Mouse (Mus musculus) embryonic fibroblast, embryonic 13.5 days (primary cell): Measurements from ENCODE around the gene Galntl6.

Experiments
- CTCF ChIP-seq: IDR thresholded peaks from 2 replicates; pipeline ENCODE4 v1.5.1; 2011; ENCODE audit warnings: mild to moderate bottlenecking, control low read depth, low read length, moderate library complexity, borderline replicate concordance; ENCODE audit not compliant: insufficient read depth
- POLR2A ChIP-seq: IDR thresholded peaks from 2 replicates; pipeline ENCODE4 v1.6.1; 2011; ENCODE audit warnings: low read depth, mild to moderate bottlenecking, control low read depth, low read length, moderate library complexity

DNA sequence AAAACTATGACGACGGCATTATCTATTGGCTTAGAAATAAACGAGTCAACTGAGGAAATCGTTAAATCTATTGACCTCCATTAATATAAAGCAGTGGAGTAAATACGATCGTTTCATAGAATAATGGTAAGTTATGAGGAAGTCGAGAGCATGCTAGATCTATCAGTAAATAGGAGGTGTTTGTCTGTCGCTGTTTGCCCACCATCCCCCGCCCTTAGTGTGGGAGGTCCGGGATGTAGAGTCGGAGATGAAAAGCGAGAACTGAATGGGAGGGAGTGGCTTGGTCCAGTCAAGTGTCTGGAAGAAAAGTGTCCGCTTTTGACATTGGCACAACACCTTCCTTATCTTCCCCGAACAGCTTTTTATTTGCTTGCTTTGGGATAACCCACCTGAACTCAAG is 763 bp downstream of the Galntl6 start, which contains the start of gene BC030500:
- TF ChIP-seq CTCF (no peak), POLR2A (no peak)
